Mouse (Mus musculus) stomach, postnatal 0 days (tissue): ENCODE data around the gene Trim33. TPM values are rescaled to one million over a fixed set of nuclear protein-coding genes. Genes with fewer than 3 reads are reported as not detected.

Experiments
- ATAC-seq: fragments of 200-750 bp; cut with Nextera tagmentation; 2 replicates; pipeline ENCODE4 v1.8.0; 2017; ENCODE audit not compliant: low FRiP score, low TSS enrichment
- DNase-seq: peaks from one replicate; pipeline ENCODE4 v3.0.0-alpha.2; 2016; ENCODE audit warnings: low spot score
- H3K27ac ChIP-seq: fragments of 300-500 bp; sonication (generic); replicated peaks from 2 replicates; pipeline ENCODE4 v1.5.1; 2014; ENCODE audit warnings: mild to moderate bottlenecking, control low read depth
- H3K27me3 ChIP-seq: fragments of 300-500 bp; sonication (generic); 2 replicates; pipeline ENCODE4 v1.6.1; 2014; ENCODE audit warnings: low read length; ENCODE audit not compliant: control insufficient read depth, insufficient read depth
- H3K36me3 ChIP-seq: fragments of 300-500 bp; sonication (generic); 2 replicates; pipeline ENCODE4 v1.6.1; 2014; ENCODE audit warnings: low read length, mixed read lengths; ENCODE audit not compliant: control insufficient read depth, insufficient read depth
- H3K4me1 ChIP-seq: fragments of 300-500 bp; sonication (generic); replicated peaks from 2 replicates; pipeline ENCODE4 v1.6.1; 2014; ENCODE audit warnings: antibody characterized with exemption; ENCODE audit not compliant: control insufficient read depth, insufficient read depth
- H3K4me2 ChIP-seq: fragments of 300-500 bp; sonication (generic); replicated peaks from 2 replicates; pipeline ENCODE4 v1.6.1; 2014; ENCODE audit warnings: low read depth, mild to moderate bottlenecking, control low read depth, moderate library complexity
- H3K4me3 ChIP-seq: fragments of 300-500 bp; sonication (generic); 2 replicates; pipeline ENCODE4 v1.5.1; 2014; ENCODE audit warnings: low read depth, low read length, control low read depth
- H3K9ac ChIP-seq: fragments of 300-500 bp; sonication (generic); 2 replicates; pipeline ENCODE4 v1.6.1; 2014; ENCODE audit warnings: mild to moderate bottlenecking, low read length, control low read depth, mixed read lengths
- H3K9me3 ChIP-seq: fragments of 300-500 bp; sonication (generic); 2 replicates; pipeline ENCODE4 v1.6.1; 2016; ENCODE audit warnings: low read length; ENCODE audit not compliant: control insufficient read depth
- CTCF ChIP-seq: IDR thresholded peaks from 2 replicates; pipeline ENCODE4 v1.5.1; 2016; ENCODE audit warnings: antibody characterized with exemption, low read depth, mild to moderate bottlenecking, moderate library complexity
- EP300 ChIP-seq: optimal IDR thresholded peaks from 2 replicates; pipeline ENCODE3; 2016; ENCODE audit warnings: antibody characterized with exemption
- WGBS: fragments of 180-500 bp; shearing (Covaris S2); extraction: QIAGEN DNeasy Blood & Tissue Kit; methylation state at CpG from one replicate; pipeline ENCODE4 v1.1.7; 2014; 5-methylcytosine and 5-hydroxymethylcytosine counted together
- polyA plus RNA-seq: library from polyadenylated mRNA; unstranded; fragments of >200 nt; fragmentation: Nextera tagmentation; extraction: Ambion mirVana; gene quantifications from 2 replicates; pipeline ENCODE4 v1.2.1, GENCODE M21; 2015

Trim33 gene
- polyA plus RNA-seq, 1 experiment from 2014 or later: 7.3 TPM

GRCm38 (mm10) chr3:103397523-103397922 lies 118.4 kb downstream of the Trim33 start:
- H3K4me1 ChIP-seq: no peaks in the 10 kb centered on the region
- peak; percentile 35; the same call in 1 of the 2 replicates for ATAC-seq
- 65% methylated on average over 3 of the region's 3 CpGs for WGBS
- no peak overlapping the region for H3K4me2 ChIP-seq
- no peak overlapping the region for H3K9ac ChIP-seq
- H3K4me3 ChIP-seq: no peak overlapping the region
- no peaks in the 10 kb centered on the region for H3K27me3 ChIP-seq
- DNase-seq: no peak
- no peaks in the 10 kb centered on the region for H3K9me3 ChIP-seq
- TF ChIP-seq EP300 (no peak), CTCF (no peak)
- no peak overlapping the region for H3K27ac ChIP-seq
- no peaks in the 10 kb centered on the region for H3K36me3 ChIP-seq

GRCm38 (mm10) chr3:103400807-103401206 lies 121.7 kb downstream of the Trim33 start:
- no peak for ATAC-seq
- no peak for TF ChIP-seq CTCF
- TF ChIP-seq EP300: no peak

GRCm38 (mm10) chr3:103401342-103402098 lies 122.4 kb downstream of the Trim33 start:
- ATAC-seq: no peak

More at GRCm38 (mm10) chr3:103400807-103401206, 121.7 kb downstream of the Trim33 start:
- WGBS: 74% methylated on average over 6 of the region's 6 CpGs
- Histone ChIP-seq H3K4me3 (no peak overlapping the region), H3K27me3 (no peaks in the 10 kb centered on the region), H3K27ac (no peak overlapping the region), H3K9me3 (no peaks in the 10 kb centered on the region), H3K36me3 (no peaks in the 10 kb centered on the region), H3K4me1 (no peaks in the 10 kb centered on the region), H3K9ac (no peak overlapping the region), H3K4me2 (no peak overlapping the region)
- DNase-seq: no peak

DNA sequence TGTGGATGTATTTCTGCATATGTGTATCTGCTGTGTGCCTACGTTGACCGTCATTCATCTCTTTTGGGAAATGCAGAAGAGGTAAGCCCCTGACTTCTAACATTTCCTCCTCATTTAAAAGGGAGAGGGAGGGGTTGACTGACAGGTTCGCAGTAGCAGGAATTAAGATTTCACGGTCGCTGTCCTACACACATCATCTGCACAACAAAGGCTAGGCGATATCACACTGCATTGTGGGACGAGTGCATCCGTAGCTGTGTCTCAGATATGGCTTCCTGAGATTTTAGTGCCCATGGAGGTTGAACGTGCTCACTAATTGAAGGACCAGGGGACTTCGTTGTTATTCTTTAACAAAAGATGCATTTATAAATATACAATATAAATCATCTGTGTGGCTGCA lies 123.1 kb downstream of the Trim33 start:
- Histone ChIP-seq H3K27me3 (no peaks in the 10 kb centered on the region), H3K4me2 (no peak overlapping the region), H3K4me1 (no peaks in the 10 kb centered on the region), H3K36me3 (no peaks in the 10 kb centered on the region), H3K9me3 (no peaks in the 10 kb centered on the region), H3K27ac (no peak overlapping the region), H3K4me3 (no peak overlapping the region), H3K9ac (no peak overlapping the region)
- 73% methylated on average over 10 of the region's 10 CpGs for WGBS
- ATAC-seq (no peak), DNase-seq (no peak)
- TF ChIP-seq CTCF (no peak), EP300 (no peak)

More at GRCm38 (mm10) chr3:103401342-103402098, 122.4 kb downstream of the Trim33 start:
- Histone ChIP-seq H3K36me3 (no peaks in the 10 kb centered on the region), H3K4me1 (no peaks in the 10 kb centered on the region), H3K4me2 (no peak overlapping the region), H3K9ac (no peak overlapping the region), H3K27me3 (no peaks in the 10 kb centered on the region), H3K9me3 (no peaks in the 10 kb centered on the region), H3K4me3 (no peak overlapping the region), H3K27ac (no peak overlapping the region)
- no peak for DNase-seq
- no peak for TF ChIP-seq CTCF
- TF ChIP-seq EP300: no peak
- 49% methylated on average over 17 of the region's 17 CpGs for WGBS

DNA sequence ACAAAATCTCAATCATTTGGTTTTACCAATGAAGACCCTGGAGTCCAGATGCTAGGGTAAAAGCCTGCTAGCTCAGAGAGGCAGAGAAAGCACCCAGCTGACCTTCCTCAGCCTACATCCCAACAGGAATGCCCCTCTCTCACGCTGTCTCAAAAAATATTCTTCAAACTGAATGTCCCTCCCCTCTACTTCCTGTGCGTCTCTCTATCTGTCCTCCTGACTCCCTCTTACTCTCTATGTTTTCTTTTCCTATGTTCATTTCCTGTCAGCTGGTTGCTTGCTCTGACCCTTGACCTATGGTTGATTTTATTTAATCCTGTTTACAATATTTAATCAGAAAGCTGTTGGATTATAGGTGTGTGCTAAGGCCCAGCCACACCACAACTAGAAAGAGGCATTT lies 126.0 kb downstream of the Trim33 start:
- no peak for TF ChIP-seq CTCF
- TF ChIP-seq EP300: no peak
- no peak for ATAC-seq
- Histone ChIP-seq H3K4me1 (no peaks in the 10 kb centered on the region), H3K36me3 (no peaks in the 10 kb centered on the region), H3K4me2 (no peak overlapping the region), H3K27ac (no peak overlapping the region), H3K27me3 (no peaks in the 10 kb centered on the region), H3K4me3 (no peak overlapping the region), H3K9ac (no peak overlapping the region), H3K9me3 (no peaks in the 10 kb centered on the region)
- no peak for DNase-seq
- WGBS: 69% methylated on average over 2 of the region's 2 CpGs
